Mouse (Mus musculus) neural tube, embryonic 14.5 days (tissue): ENCODE results near the gene Vps53. TPM values are rescaled to one million over a fixed set of nuclear protein-coding genes. Genes with fewer than 3 reads are reported as not detected.
A peak's percentile ranks its signal among the peaks of the same experiment; 100 is the strongest.
"Not testable (repeated sequence)": the region's sequence is repeated elsewhere in the genome, so short reads cannot be mapped to it uniquely, and the experiment has no call there.

Experiments used
- ATAC-seq: fragments of 200-750 bp; cut with Nextera tagmentation; 2 replicates; pipeline ENCODE4 v1.8.0; 2017; ENCODE audit warnings: low read depth, mild to moderate bottlenecking, moderate TSS enrichment, moderate library complexity
- H3K27ac ChIP-seq: fragments of 300-500 bp; sonication (generic); 2 replicates; pipeline ENCODE4 v1.5.1; 2014; ENCODE audit warnings: low read depth, mild to moderate bottlenecking, control low read depth, low read length, moderate library complexity, mixed read lengths
- H3K27me3 ChIP-seq: fragments of 300-500 bp; sonication (generic); 2 replicates; pipeline ENCODE4 v1.6.1; 2014; ENCODE audit warnings: low read length; ENCODE audit not compliant: control insufficient read depth, insufficient read depth
- H3K36me3 ChIP-seq: fragments of 300-500 bp; sonication (generic); 2 replicates; pipeline ENCODE4 v1.6.1; 2014; ENCODE audit warnings: low read length, mixed read lengths; ENCODE audit not compliant: control insufficient read depth, insufficient read depth
- H3K4me1 ChIP-seq: fragments of 300-500 bp; sonication (generic); 2 replicates; pipeline ENCODE4 v1.6.1; 2014; ENCODE audit warnings: low read length; ENCODE audit not compliant: control insufficient read depth, insufficient read depth
- H3K4me2 ChIP-seq: fragments of 300-500 bp; sonication (generic); 2 replicates; pipeline ENCODE4 v1.6.1; 2014; ENCODE audit warnings: mild to moderate bottlenecking, low read depth, low read length, control low read depth
- H3K4me3 ChIP-seq: fragments of 300-500 bp; sonication (generic); 2 replicates; pipeline ENCODE4 v1.5.1; 2014; ENCODE audit warnings: low read depth, low read length, control low read depth, mixed read lengths
- H3K9ac ChIP-seq: fragments of 300-500 bp; sonication (generic); replicated peaks from 2 replicates; pipeline ENCODE4 v1.6.1; 2014; ENCODE audit warnings: low read depth, mild to moderate bottlenecking, control low read depth, low read length, mixed read lengths
- H3K9me3 ChIP-seq: fragments of 300-500 bp; sonication (generic); 2 replicates; pipeline ENCODE4 v1.6.1; 2016; ENCODE audit warnings: low read length; ENCODE audit not compliant: control insufficient read depth
- WGBS: fragments of 180-500 bp; shearing (Covaris S2); extraction: QIAGEN DNeasy Blood & Tissue Kit; methylation state at CpG from one replicate; pipeline ENCODE4 v1.1.7; 2014; 5-methylcytosine and 5-hydroxymethylcytosine counted together
- polyA plus RNA-seq: library from polyadenylated mRNA; unstranded; fragments of >200 nt; fragmentation: Nextera tagmentation; extraction: Ambion mirVana; gene quantifications from 2 replicates; pipeline ENCODE4 v1.2.1, GENCODE M21; 2014

Vps53 gene
- polyA plus RNA-seq, 1 experiment from 2014 or later: 71.0 TPM

DNA sequence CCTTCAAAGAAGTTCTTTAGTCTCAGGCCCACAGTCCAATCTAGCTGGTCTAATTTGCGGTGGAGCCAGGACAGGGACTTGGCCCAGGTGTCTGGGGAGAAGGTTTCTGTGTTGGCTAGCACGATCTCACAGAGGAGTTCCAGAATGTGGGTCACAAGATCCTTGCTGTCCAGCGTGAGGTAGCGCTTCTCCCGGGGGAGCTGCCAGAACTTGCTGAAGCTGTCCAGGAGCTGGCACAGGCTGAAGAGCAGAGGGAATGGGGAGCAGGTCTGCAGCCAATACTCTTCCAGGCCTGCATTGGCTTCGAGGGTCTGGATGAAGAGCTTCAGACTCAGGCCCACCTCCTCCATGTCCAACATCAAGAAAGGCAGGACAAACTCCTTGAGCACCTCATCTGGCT lies 32.1 kb upstream of the Vps53 start:
- not testable (repeated sequence) for H3K4me1 ChIP-seq, H3K4me3 ChIP-seq, H3K9me3 ChIP-seq, H3K27ac ChIP-seq, ATAC-seq, H3K9ac ChIP-seq, H3K4me2 ChIP-seq, H3K27me3 ChIP-seq
- 92% methylated on average over 5 of the region's 6 CpGs for WGBS
- peaks cover 24% of the 10 kb centered on the region for H3K36me3 ChIP-seq

DNA sequence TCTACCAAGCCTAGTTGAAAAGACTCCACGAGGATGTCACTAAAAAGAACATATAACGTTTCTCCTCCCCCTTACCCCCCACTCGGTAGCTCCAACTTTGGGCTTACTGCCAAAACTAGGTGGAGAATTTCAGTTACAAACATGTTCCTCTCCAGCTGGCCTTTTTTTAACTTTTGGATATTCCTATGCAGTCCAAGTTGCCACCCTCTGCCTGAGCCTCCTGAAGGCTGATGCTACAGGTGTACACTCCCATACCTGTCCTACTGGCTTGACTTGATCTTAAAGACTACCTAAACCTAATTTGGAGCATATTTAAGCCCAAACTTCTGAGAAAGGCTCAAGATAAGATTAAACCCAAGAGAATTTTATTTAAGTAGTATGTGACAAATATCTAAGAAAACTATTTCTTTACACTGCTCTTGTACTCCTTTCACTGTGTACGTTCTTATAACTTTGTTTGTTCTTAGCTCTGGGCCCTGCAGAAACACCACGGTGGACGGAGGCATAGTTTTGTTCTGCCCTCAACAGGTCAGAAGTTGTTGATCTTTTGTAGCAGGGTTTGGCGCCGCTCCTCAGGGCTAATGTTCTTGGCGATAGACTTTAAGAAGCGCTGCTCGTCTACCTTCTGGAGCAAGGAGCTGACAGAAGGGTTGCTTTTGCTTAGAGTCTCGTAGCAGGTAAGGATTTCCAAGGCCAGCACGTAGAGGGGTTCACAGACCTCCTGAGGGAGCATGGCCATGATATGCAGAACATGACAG lies 31.0 kb upstream of the Vps53 start:
- Histone ChIP-seq H3K9me3 (no peaks in the 10 kb centered on the region), H3K9ac (no peak overlapping the region), H3K4me2 (no peak overlapping the region), H3K4me3 (no peak overlapping the region), H3K4me1 (no peaks in the 10 kb centered on the region), H3K27ac (no peak overlapping the region), H3K36me3 (peaks cover 24% of the 10 kb centered on the region), H3K27me3 (no peaks in the 10 kb centered on the region)
- ATAC-seq: no peak
- 89% methylated on average over 13 of the region's 13 CpGs for WGBS

DNA sequence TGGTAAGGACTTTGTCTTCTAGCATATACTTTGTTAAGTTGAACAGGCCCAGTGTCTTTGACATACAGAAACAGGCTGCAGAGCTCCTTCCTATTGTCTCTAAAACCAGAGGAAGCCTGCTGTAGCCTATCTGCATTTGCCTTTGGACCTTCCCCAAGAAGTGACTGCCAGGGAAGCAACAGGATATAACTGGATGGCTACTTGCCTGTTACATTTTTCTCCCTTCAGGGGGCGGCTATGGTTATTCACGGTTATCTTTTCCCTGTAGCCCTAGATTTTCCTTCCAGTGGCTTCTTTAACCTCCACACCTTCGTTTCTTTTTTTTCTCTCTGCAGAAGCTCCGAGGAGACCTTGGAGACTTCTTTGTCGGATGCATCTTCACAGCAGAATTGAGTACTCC lies 27.3 kb upstream of the Vps53 start:
- no peaks in the 10 kb centered on the region for H3K9me3 ChIP-seq
- H3K27me3 ChIP-seq: no peaks in the 10 kb centered on the region; the same call in 1 of the 2 replicates
- H3K4me3 ChIP-seq: no peak overlapping the region
- H3K4me1 ChIP-seq: peaks cover 7% of the 10 kb centered on the region
- ATAC-seq: no peak
- no peak overlapping the region for H3K9ac ChIP-seq
- H3K36me3 ChIP-seq: peaks cover 12% of the 10 kb centered on the region
- no peak overlapping the region for H3K27ac ChIP-seq
- 93% methylated on average over 5 of the region's 5 CpGs for WGBS
- no peak overlapping the region for H3K4me2 ChIP-seq

DNA sequence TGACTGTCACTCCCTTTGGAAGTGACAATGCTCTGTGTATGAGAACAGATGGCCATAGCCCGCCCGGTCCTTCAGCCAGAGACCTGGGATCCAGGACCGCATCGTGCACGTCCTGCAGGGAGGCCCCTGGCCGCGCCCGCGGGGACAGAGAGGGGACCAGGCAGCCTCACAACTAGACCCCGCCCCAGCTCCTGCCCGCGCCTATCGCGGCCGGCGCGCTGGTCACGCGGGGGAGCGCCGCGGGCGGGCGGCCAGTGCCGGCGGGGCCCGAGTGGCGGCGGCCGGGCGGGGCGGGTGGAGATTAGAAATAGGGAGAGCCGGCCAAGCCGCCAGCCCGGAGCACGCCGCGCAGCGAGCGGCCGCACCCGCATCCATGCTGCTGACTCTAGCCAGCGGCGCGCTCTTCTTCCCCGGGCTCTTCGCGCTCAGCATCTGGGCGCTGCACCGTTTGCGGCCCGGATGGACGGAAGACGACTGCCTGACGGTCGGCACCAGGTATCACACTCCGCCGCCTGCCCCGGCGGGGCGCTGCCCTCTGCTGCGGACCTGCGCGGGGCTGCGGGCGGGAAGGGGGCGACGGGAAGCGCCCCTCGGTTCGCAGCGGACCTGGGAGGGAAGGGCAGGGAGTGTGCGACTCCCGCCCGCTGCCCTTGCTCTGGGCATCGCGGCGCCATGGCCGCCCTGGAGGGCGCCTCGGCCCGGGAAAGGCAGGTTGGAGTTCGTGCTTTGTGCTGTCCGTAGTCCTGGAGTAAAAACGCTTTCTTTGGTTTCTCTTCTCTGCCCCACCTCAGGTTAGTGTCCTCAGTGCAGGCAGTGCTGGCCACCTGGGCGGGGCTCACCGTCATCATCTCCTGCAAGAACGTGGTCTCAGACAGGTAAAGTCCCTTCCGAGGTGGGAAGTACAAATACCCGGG lies 22.6 kb upstream of the Vps53 start:
- Histone ChIP-seq H3K9me3 (no peaks in the 10 kb centered on the region), H3K4me1 (peaks cover 11% of the 10 kb centered on the region), H3K4me3 (peak overlapping the region; percentile 76), H3K36me3 (0 out of 2 replicates have a peak, but pooled peaks cover 4% of the 10 kb centered on the region), H3K27ac (peak overlapping the region; percentile 63), H3K27me3 (no peaks in the 10 kb centered on the region; the same call in 1 of the 2 replicates), H3K9ac (peak overlapping the region; percentile 90), H3K4me2 (peak overlapping the region; percentile 72)
- peak; percentile 99 for ATAC-seq
- WGBS: under 1% methylated on average over 63 of the region's 90 CpGs

DNA sequence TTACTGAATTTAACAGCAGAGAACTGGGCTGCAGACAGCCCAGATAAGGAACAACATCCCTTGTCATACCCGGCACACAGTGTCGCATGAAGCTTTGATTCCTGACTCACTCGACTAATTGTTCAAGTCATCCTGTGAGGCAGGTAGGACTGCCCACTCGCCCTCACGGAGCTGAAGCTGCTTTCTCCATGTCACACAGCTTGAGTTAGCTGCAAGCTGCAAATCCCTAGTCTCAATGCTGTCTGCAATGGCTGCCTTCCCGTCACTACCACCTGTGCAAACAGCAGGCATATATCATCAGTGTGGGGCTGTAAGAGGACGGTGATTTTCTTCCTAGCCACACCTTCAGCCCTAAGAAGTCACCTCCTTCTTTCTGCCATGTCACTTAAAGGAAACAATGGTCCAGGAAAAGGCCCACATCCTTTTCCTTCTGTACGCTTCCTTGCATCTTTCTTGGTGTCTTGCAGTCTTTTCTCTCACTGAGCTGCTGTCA lies 17.6 kb upstream of the Vps53 start:
- H3K9me3 ChIP-seq: no peaks in the 10 kb centered on the region
- no peaks in the 10 kb centered on the region for H3K36me3 ChIP-seq
- peaks cover 4% of the 10 kb centered on the region; the same call in 1 of the 2 replicates for H3K4me1 ChIP-seq
- no peaks in the 10 kb centered on the region for H3K27me3 ChIP-seq
- no peak overlapping the region for H3K4me3 ChIP-seq
- H3K9ac ChIP-seq: no peak overlapping the region
- no peak for ATAC-seq
- no peak overlapping the region for H3K27ac ChIP-seq
- H3K4me2 ChIP-seq: no peak overlapping the region
- 54% methylated on average over 8 of the region's 8 CpGs for WGBS

DNA sequence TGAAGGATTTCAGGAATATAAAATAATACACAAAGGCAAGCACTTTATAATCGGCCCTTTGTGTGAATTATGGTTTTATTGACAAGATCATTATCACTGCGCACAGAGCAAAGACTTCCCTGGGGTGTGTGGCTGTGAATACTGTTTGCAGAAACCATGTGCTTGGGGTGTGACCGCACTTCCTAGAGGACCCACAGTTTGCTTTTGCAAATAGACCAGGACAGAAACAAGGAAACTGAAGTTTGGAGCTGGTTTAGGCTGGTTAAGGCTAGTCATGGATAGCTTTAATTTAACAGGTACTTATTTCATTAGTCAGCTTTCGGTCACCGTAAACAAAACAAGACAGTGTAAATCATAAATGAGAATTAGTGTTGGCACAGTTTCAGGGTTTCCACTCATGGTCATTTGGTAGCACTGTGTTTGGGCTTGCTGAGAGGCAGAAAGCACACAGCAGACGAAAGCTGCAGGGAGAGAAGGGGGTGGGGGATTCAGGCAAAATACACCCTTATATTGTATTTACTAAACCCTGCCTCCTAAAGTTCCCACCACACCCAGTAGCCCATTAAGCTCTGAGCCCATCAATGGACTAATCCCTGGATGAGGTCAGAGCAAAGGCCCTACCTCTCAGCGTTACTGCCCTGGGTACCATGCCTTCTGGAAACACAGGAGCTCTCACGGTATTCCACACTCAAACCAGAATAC lies 17.0 kb upstream of the Vps53 start:
- Histone ChIP-seq H3K36me3 (no peaks in the 10 kb centered on the region), H3K27ac (no peak overlapping the region), H3K4me3 (no peak overlapping the region), H3K4me2 (no peak overlapping the region), H3K4me1 (peaks cover 2% of the 10 kb centered on the region; the same call in 1 of the 2 replicates), H3K9me3 (no peaks in the 10 kb centered on the region), H3K27me3 (no peaks in the 10 kb centered on the region), H3K9ac (no peak overlapping the region)
- no peak for ATAC-seq
- 56% methylated on average over 8 of the region's 8 CpGs for WGBS

DNA sequence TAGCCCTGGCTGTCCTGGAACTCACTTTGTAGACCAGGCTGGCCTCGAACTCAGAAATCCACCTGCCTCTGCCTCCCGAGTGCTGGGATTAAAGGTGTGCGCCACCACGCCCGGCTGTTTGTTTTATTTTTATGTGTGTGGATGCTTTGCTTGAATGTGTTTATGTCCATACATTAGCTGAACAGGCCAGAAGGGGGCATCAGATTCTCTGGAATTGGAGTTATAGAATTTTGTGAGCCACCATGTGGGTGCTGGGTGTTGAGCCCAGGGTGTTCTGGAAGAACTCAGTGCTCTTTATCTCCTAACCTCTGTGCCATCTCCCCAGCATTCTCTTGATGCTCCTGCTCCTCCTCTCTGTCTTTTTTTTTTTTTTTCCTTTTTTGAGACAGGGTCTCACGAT lies 7.5 kb upstream of the Vps53 start:
- WGBS: 87% methylated on average over 6 of the region's 6 CpGs

DNA sequence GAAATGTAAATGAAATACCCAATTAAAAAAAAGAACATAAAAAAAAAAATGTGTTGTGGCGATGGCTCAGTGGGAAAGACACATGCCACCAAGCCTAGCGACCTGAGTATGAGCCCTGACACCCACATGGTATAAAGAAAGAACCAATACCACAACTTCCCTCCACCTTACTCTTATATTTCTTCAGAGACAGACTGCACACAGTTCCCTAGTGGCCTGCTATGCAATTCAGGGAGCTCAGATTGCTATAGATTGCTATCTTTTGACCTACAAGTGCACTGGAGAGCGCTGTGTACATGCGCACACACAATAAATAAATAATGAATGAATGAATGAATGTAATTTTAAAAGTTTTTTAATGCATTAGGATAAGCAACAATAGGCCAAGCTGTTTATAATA lies 4.3 kb upstream of the Vps53 start:
- Histone ChIP-seq H3K27ac (no peak overlapping the region), H3K9ac (no peak overlapping the region), H3K9me3 (no peaks in the 10 kb centered on the region), H3K27me3 (no peaks in the 10 kb centered on the region), H3K36me3 (no peaks in the 10 kb centered on the region), H3K4me3 (no peak overlapping the region), H3K4me1 (peaks cover under 1% of the 10 kb centered on the region; the same call in 1 of the 2 replicates), H3K4me2 (no peak overlapping the region)
- WGBS: 86% methylated on average over 4 of the region's 4 CpGs
- no peak for ATAC-seq

More for the DNA sequence above, 7.5 kb upstream of the Vps53 start:
- H3K4me2 ChIP-seq: no peak overlapping the region
- ATAC-seq: no peak
- H3K27me3 ChIP-seq: no peaks in the 10 kb centered on the region
- no peaks in the 10 kb centered on the region for H3K4me1 ChIP-seq
- H3K9ac ChIP-seq: no peak overlapping the region
- H3K4me3 ChIP-seq: no peak overlapping the region
- no peak overlapping the region for H3K27ac ChIP-seq
- no peaks in the 10 kb centered on the region for H3K36me3 ChIP-seq
- H3K9me3 ChIP-seq: no peaks in the 10 kb centered on the region
